Mouse (Mus musculus): ENCODE measurements at regions not wholly inside any gene's neighbourhood (a gene's known extent, or its start where the extent isn't known, plus 50 kb on each side); places are given as distances from the start of the nearest gene placed in this dataset.

- Histone ChIP-seq H3K79me2 (ENCODE audit: control insufficient read depth, insufficient read depth, low read length) (no peaks in the 10 kb centered on the region), H3K36me3 (ENCODE audit: control insufficient read depth, insufficient read depth, low read length) (no peaks in the 10 kb centered on the region), H3K27me3 (ENCODE audit: control insufficient read depth, insufficient read depth, low read length) (no peaks in the 10 kb centered on the region), H3K4me1 (ENCODE audit: control insufficient read depth, insufficient read depth, low read length) (no peaks in the 10 kb centered on the region), H3K9ac (ENCODE audit: low read depth, low read length) (no peak overlapping the region), H3K4me3 (ENCODE audit: insufficient read depth, low read depth, low read length) (no peak overlapping the region), H3K27ac (replicated peaks; ENCODE audit: insufficient read depth, low read depth, low read length) (no peak overlapping the region)
- DNase-seq (ENCODE audit: extremely low read depth, low read depth, low spot score): no peak
- TF ChIP-seq CTCF (IDR thresholded peaks at IDR 0.05; ENCODE audit: low read depth, low read length) (no peak), POLR2A (IDR thresholded peaks at IDR 0.05; ENCODE audit: extremely low read depth, insufficient read depth, low read length) (no peak)
- WGBS: 92% methylated on average over 4 of the region's 4 CpGs
Observed at GRCm38 (mm10) chr14:72899630-72900029, 149.3 kb downstream of the Cysltr2 start.

- Histone ChIP-seq H3K79me2 (ENCODE audit: control insufficient read depth, insufficient read depth, low read length) (no peaks in the 10 kb centered on the region), H3K9ac (ENCODE audit: low read depth, low read length) (no peak overlapping the region), H3K27ac (replicated peaks; ENCODE audit: insufficient read depth, low read depth, low read length) (no peak overlapping the region), H3K36me3 (ENCODE audit: control insufficient read depth, insufficient read depth, low read length) (no peaks in the 10 kb centered on the region), H3K27me3 (ENCODE audit: control insufficient read depth, insufficient read depth, low read length) (no peaks in the 10 kb centered on the region), H3K4me1 (ENCODE audit: control insufficient read depth, insufficient read depth, low read length) (no peaks in the 10 kb centered on the region), H3K4me3 (ENCODE audit: insufficient read depth, low read depth, low read length) (no peak overlapping the region)
- DNase-seq (ENCODE audit: extremely low read depth, low read depth, low spot score): no peak
- 79% methylated on average over 2 of the region's 2 CpGs for WGBS
- TF ChIP-seq POLR2A (IDR thresholded peaks at IDR 0.05; ENCODE audit: extremely low read depth, insufficient read depth, low read length) (no peak), CTCF (IDR thresholded peaks at IDR 0.05; ENCODE audit: low read depth, low read length) (no peak)
Observed at GRCm38 (mm10) chr14:72892316-72892715, 156.6 kb downstream of the Cysltr2 start.

- no peak for DNase-seq (ENCODE audit: extremely low read depth, low read depth, low spot score)
- Histone ChIP-seq H3K36me3 (ENCODE audit: control insufficient read depth, insufficient read depth, low read length) (no peaks in the 10 kb centered on the region), H3K4me1 (ENCODE audit: control insufficient read depth, insufficient read depth, low read length) (no peaks in the 10 kb centered on the region), H3K27me3 (ENCODE audit: control insufficient read depth, insufficient read depth, low read length) (no peaks in the 10 kb centered on the region), H3K9ac (ENCODE audit: low read depth, low read length) (no peak overlapping the region), H3K27ac (replicated peaks; ENCODE audit: insufficient read depth, low read depth, low read length) (no peak overlapping the region), H3K4me3 (ENCODE audit: insufficient read depth, low read depth, low read length) (no peak overlapping the region), H3K79me2 (ENCODE audit: control insufficient read depth, insufficient read depth, low read length) (no peaks in the 10 kb centered on the region)
- 70% methylated on average over 5 of the region's 5 CpGs for WGBS
- no peak for TF ChIP-seq POLR2A (IDR thresholded peaks at IDR 0.05; ENCODE audit: extremely low read depth, insufficient read depth, low read length)
- TF ChIP-seq CTCF (IDR thresholded peaks at IDR 0.05; ENCODE audit: low read depth, low read length): no peak
Observed at GRCm38 (mm10) chr14:72889663-72890062, 159.3 kb downstream of the Cysltr2 start.

- Histone ChIP-seq H3K27ac (replicated peaks; ENCODE audit: insufficient read depth, low read depth, low read length) (no peak overlapping the region), H3K79me2 (ENCODE audit: control insufficient read depth, insufficient read depth, low read length) (no peaks in the 10 kb centered on the region), H3K4me3 (ENCODE audit: insufficient read depth, low read depth, low read length) (no peak overlapping the region), H3K9ac (ENCODE audit: low read depth, low read length) (no peak overlapping the region), H3K27me3 (ENCODE audit: control insufficient read depth, insufficient read depth, low read length) (no peaks in the 10 kb centered on the region), H3K36me3 (ENCODE audit: control insufficient read depth, insufficient read depth, low read length) (no peaks in the 10 kb centered on the region), H3K4me1 (ENCODE audit: control insufficient read depth, insufficient read depth, low read length) (no peaks in the 10 kb centered on the region)
- TF ChIP-seq CTCF (IDR thresholded peaks at IDR 0.05; ENCODE audit: low read depth, low read length) (no peak), POLR2A (IDR thresholded peaks at IDR 0.05; ENCODE audit: extremely low read depth, insufficient read depth, low read length) (no peak)
- DNase-seq (ENCODE audit: extremely low read depth, low read depth, low spot score): no peak
- WGBS: 51% methylated on average over 14 of the region's 14 CpGs
Observed at GRCm38 (mm10) chr14:72887470-72888071, 161.3 kb downstream of the Cysltr2 start.

- Histone ChIP-seq H3K79me2 (ENCODE audit: control insufficient read depth, insufficient read depth, low read length) (no peaks in the 10 kb centered on the region), H3K27me3 (ENCODE audit: control insufficient read depth, insufficient read depth, low read length) (no peaks in the 10 kb centered on the region), H3K36me3 (ENCODE audit: control insufficient read depth, insufficient read depth, low read length) (no peaks in the 10 kb centered on the region), H3K4me3 (ENCODE audit: insufficient read depth, low read depth, low read length) (no peak overlapping the region), H3K9ac (ENCODE audit: low read depth, low read length) (no peak overlapping the region), H3K27ac (replicated peaks; ENCODE audit: insufficient read depth, low read depth, low read length) (no peak overlapping the region), H3K4me1 (ENCODE audit: control insufficient read depth, insufficient read depth, low read length) (no peaks in the 10 kb centered on the region)
- no peak for DNase-seq (ENCODE audit: extremely low read depth, low read depth, low spot score)
- 36% methylated on average over 12 of the region's 12 CpGs for WGBS
- no peak for TF ChIP-seq CTCF (IDR thresholded peaks at IDR 0.05; ENCODE audit: low read depth, low read length)
- no peak for TF ChIP-seq POLR2A (IDR thresholded peaks at IDR 0.05; ENCODE audit: extremely low read depth, insufficient read depth, low read length)
Observed at GRCm38 (mm10) chr14:72886935-72887369, 162.0 kb downstream of the Cysltr2 start.

- H3K36me3 ChIP-seq (ENCODE audit: control insufficient read depth, insufficient read depth, low read length): no peaks in the 10 kb centered on the region
- H3K27me3 ChIP-seq (ENCODE audit: control insufficient read depth, insufficient read depth, low read length): no peaks in the 10 kb centered on the region
- H3K79me2 ChIP-seq (ENCODE audit: control insufficient read depth, insufficient read depth, low read length): no peaks in the 10 kb centered on the region
- TF ChIP-seq POLR2A (IDR thresholded peaks at IDR 0.05; ENCODE audit: extremely low read depth, insufficient read depth, low read length): no peak
- no peak overlapping the region for H3K27ac ChIP-seq (replicated peaks; ENCODE audit: insufficient read depth, low read depth, low read length)
- no peak for DNase-seq (ENCODE audit: extremely low read depth, low read depth, low spot score)
- no peak overlapping the region for H3K4me3 ChIP-seq (ENCODE audit: insufficient read depth, low read depth, low read length)
- no peaks in the 10 kb centered on the region for H3K4me1 ChIP-seq (ENCODE audit: control insufficient read depth, insufficient read depth, low read length)
- 87% methylated on average over 4 of the region's 4 CpGs for WGBS
- no peak overlapping the region for H3K9ac ChIP-seq (ENCODE audit: low read depth, low read length)
Observed at GRCm38 (mm10) chr14:72885824-72886223, 163.1 kb downstream of the Cysltr2 start.
